In the genomic region with DNA sequence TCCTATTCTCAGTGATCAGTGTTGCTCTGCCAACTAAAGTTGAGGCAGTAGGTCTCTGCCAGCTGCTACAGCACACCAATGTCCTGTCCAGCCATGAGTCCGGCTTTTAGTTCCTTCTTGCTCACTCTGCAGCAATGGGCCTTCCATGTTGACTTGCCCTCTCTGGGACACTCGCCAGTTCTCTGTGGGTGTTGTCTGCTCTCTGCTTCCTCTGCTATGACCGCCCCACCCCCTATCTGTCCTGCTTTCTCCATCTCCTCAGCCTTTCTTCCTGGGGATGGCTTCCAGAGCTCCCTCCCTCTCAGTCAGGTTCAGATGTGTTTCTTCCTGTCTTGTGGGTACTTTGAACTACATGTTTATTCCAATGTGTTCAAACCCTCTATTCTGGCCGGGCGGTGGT, we compare ENCODE assay signal across 10 mouse cellular contexts. TPM values are rescaled to one million over a fixed set of nuclear protein-coding genes. Genes with fewer than 3 reads are reported as not detected.
DNase-seq lines count a peak whose midpoint lies in the region; ATAC-seq and TF ChIP-seq lines count a peak whose summit lies in the region.
"Had no signal": no experiment of that assay in that cellular context is flagged by ENCODE, and none has a peak within 500 bp of the region (broad histone marks: within the 10 kb centered on the region; RNA-seq: fewer than 3 reads in every experiment).

No protein-coding gene starts in this region.

- no peak for TF ChIP-seq CTCF in lung, adult 2 months (IDR thresholded peaks at IDR 0.05; ENCODE audit: insufficient read depth, low read length)

- no peak for TF ChIP-seq POLR2A in lung, adult 2 months (IDR thresholded peaks at IDR 0.05; ENCODE audit: borderline replicate concordance, extremely low read depth, low read depth, low read length)

- no peak overlapping the region for H3K4me3 ChIP-seq in lung, adult 2 months (replicated peaks; ENCODE audit: extremely low read depth, low read depth, low read length)
- H3K4me3 ChIP-seq: midbrain, embryonic 12.5 days; stomach, embryonic 15.5 days had no signal

- peak; percentile 67 for DNase-seq in layer of hippocampus, adult 11-12 months (ENCODE audit: low spot score)
- no peak for DNase-seq in layer of hippocampus, postnatal 25 days (ENCODE audit: extremely low spot score in 1 of 2, low spot score in 1 of 2)
- peak; percentile 58 for DNase-seq in adrenal gland, adult 8-10 months
- DNase-seq in gastrocnemius, postnatal 36 days = peak; percentile 42 to 67
- peak; percentile 57 for DNase-seq in lung, adult 2 months
- no peak for DNase-seq in ovary, adult 18-20 months (ENCODE audit: low spot score)
- DNase-seq in layer of hippocampus, postnatal 36 days = no peak

- H3K4me1 ChIP-seq in lung, adult 2 months (ENCODE audit: control insufficient read depth, insufficient read depth, low read length) = peaks cover 10% of the 10 kb centered on the region

- no peak for ATAC-seq in activated CD4-positive, CD25-positive, alpha-beta regulatory T cell, adult 4 months

- 25% methylated on average over 5 of the region's 5 CpGs for WGBS in lung, adult 2 months

- intact Hi-C loops in gastrocnemius, postnatal 36 days (cut with DNase I) = no loop called here

RNA-seq across cellular contexts. Expression of gene Nans, which starts 1.7 kb away (rescaled TPM):
- total RNA-seq in layer of hippocampus, postnatal 25 days (2021) = 10 to 100 TPM; 20.3 to 24.5 TPM
- total RNA-seq in adrenal gland, adult 8-10 months (2022) = 10 to 100 TPM; 35.0 to 43.4 (median 38.6) TPM
- 10 to 100 TPM; 15.6 to 18.0 TPM for total RNA-seq in gastrocnemius, postnatal 36 days (2021)
- polyA plus RNA-seq in lung, adult 2 months (2012; rRNA removed) = 20.1 and 21.6 TPM in 2 replicates
- polyA plus RNA-seq in activated CD4-positive, CD25-positive, alpha-beta regulatory T cell, adult 4 months (2017; shearing (Covaris generic)) = 10 to 100 TPM; 68.7 to 68.8 TPM
- 10 to 100 TPM; 16.1 to 19.0 TPM for total RNA-seq in layer of hippocampus, postnatal 36 days (2021)

RNA-seq across cellular contexts. Expression of gene Anp32b, which starts 36.6 kb away (rescaled TPM):
- 10 to 100 TPM; 48.9 to 53.4 TPM for total RNA-seq in layer of hippocampus, postnatal 25 days (2021)
- total RNA-seq in adrenal gland, adult 8-10 months (2022) = 100 to 1,000 TPM; 104 to 129 (median 117) TPM
- total RNA-seq in gastrocnemius, postnatal 36 days (2021) = 10 to 100 TPM; 54.4 to 64.0 TPM
- polyA plus RNA-seq in lung, adult 2 months (2012; rRNA removed) = 14.4 and 19.2 TPM in 2 replicates
- polyA plus RNA-seq in activated CD4-positive, CD25-positive, alpha-beta regulatory T cell, adult 4 months (2017; shearing (Covaris generic)) = 10 to 100 TPM; 55.1 to 55.3 TPM
- total RNA-seq in layer of hippocampus, postnatal 36 days (2021) = 10 to 100 TPM; 50.2 to 55.6 TPM

RNA-seq across cellular contexts. Expression of gene Trim14, which starts 48.6 kb away (rescaled TPM):
- under 1 TPM; 0.42 to 0.54 TPM for total RNA-seq in layer of hippocampus, postnatal 25 days (2021)
- total RNA-seq in adrenal gland, adult 8-10 months (2022) = 10 to 100 TPM in 2 of 4 experiments, 1 to 10 TPM in 2; 5.1 to 12.2 (median 8.2) TPM
- total RNA-seq in gastrocnemius, postnatal 36 days (2021) = under 1 TPM; 0.36 to 0.37 TPM
- 14.6 and 24.7 TPM in 2 replicates for polyA plus RNA-seq in lung, adult 2 months (2012; rRNA removed)
- 10 to 100 TPM; 26.7 to 31.2 TPM for polyA plus RNA-seq in activated CD4-positive, CD25-positive, alpha-beta regulatory T cell, adult 4 months (2017; shearing (Covaris generic))
- 1 to 10 TPM in 1 of 2 experiments, under 1 TPM in 1; 0.88 to 1.1 TPM for total RNA-seq in layer of hippocampus, postnatal 36 days (2021)

Comparison
In these comparisons a context has a peak if more than half of its experiments do, and no peak if none do; other contexts are left out.
1. DNase-seq: peak in layer of hippocampus, adult 11-12 months (single experiment), adrenal gland, adult 8-10 months (single experiment), gastrocnemius, postnatal 36 days (2 of 2) and lung, adult 2 months (single experiment); none in layer of hippocampus, postnatal 25 days (0 of 2), ovary, adult 18-20 months (single experiment) and layer of hippocampus, postnatal 36 days (0 of 2).